Mouse (Mus musculus) heart, adult 11 months (tissue): ENCODE results near the gene Ppm1d.

Source experiments
- DNase-seq: peaks from one replicate; pipeline ENCODE4 v3.0.0; 2022

Ppm1d gene

GRCm38 (mm10) chr11:85310713-85311574 lies at the start of gene Ppm1d:
Gene Ppm1d (plus strand): TSS chr11:85311244.
- peak; percentile 100 for DNase-seq

GRCm38 (mm10) chr11:85264635-85265034 lies 46.4 kb upstream of the Ppm1d start:
- no peak for DNase-seq

- DNase-seq = no peak
Observed at GRCm38 (mm10) chr11:85267393-85267792, 43.7 kb upstream of the Ppm1d start.

- DNase-seq = no peak
Observed at GRCm38 (mm10) chr11:85270631-85271030, 40.4 kb upstream of the Ppm1d start.

GRCm38 (mm10) chr11:85273299-85273698 lies 37.7 kb upstream of the Ppm1d start:
- DNase-seq = no peak

DNA sequence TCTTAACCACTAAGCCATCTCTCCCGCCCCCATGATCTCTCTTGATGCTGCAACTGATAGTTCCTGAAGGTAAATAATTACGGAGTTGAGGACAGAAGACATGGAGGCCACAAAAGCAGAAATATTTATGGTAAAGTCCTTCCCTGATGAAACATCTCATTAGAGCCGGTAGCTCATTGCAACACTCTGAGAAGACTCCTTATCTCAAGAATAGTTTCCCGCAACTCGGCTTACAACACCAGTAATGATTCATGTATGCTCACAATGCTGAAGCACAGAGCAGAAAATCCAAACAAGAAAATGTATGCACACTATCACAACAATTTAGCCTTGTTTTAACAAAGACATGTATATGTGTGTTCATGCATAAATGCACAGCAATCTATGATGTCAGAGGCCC lies 35.9 kb upstream of the Ppm1d start:
- no peak for DNase-seq

DNA sequence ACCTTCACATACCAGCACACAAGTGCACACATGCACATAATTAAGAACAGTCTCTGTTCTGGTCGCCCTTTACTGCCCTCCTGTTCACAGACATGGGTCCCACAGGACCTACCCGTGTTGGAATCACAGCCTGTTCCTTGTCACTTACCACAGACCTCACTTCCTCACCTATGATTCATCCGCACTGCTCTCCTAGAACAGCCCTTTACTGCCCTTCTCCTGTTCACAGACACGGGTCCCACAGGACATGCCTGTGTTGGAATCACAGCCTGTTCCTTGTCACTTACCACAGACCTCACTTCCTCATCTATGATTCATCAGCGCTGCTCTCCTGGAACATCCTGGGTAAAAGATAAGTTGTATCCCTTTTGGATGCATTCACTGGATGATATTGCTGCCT lies 33.4 kb upstream of the Ppm1d start:
- peak; percentile 92 for DNase-seq

GRCm38 (mm10) chr11:85278175-85278574 lies 32.9 kb upstream of the Ppm1d start:
- DNase-seq = no peak

DNA sequence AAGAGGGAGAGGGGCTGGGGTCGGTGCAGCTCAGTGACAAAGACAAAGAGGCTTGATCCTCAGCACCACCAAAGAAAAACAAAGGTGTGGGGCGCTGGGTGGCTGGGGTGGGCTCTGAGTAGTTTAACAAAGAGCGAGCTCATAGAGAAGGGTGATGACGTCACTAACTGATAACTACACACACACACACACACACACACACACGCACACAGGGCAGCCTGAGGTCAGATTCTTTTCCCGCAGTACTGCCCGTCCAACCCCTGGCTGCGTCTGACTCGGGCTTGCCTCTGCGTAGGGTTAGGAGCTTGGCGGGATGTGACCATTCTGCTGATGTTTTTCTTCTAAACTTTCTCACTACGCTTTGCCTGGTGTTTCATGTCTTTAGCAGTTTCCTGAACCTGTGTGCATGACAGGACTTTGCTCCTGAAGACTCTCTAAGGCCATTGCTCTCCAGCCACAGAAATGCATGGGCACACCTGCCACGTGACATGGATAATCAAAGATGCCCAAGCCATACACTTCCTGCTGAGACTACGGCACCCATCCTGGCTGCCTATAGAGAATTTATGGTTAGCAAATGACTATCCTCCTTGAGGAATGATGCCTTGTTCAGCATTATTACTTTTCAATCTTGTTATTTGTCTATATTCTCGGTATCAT lies 29.7 kb upstream of the Ppm1d start:
- no peak for DNase-seq

GRCm38 (mm10) chr11:85297953-85298352 lies 13.1 kb upstream of the Ppm1d start:
- DNase-seq = no peak

GRCm38 (mm10) chr11:85299880-85300279 lies 11.2 kb upstream of the Ppm1d start:
- DNase-seq = no peak

GRCm38 (mm10) chr11:85301161-85301560 lies 9.9 kb upstream of the Ppm1d start:
- peak; percentile 34 for DNase-seq

DNA sequence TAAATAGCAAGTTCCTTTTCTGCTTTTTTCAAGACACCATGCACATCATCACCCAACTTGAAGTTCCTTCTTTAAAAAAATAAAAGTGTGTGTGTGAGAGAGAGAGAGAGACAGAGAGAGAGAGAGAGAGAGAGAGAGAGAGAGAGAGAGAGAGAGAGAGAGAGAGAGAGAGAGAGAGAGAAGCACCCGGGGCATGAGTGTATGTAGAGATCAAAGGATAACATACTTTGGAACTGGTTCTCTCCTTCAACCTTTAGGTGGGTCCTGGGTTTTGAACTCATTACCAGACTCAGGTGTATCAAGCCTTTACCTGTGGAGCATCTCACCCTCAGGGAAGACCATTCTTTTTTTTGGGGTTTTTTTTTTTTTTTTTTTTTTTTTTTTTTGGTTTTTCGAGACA lies 9.2 kb upstream of the Ppm1d start:
- peak; percentile 7 for DNase-seq

GRCm38 (mm10) chr11:85306577-85307260 lies 4.3 kb upstream of the Ppm1d start:
- DNase-seq = peak; percentile 58

GRCm38 (mm10) chr11:85308799-85309198 lies 2.2 kb upstream of the Ppm1d start:
- peak; percentile 88 for DNase-seq

DNA sequence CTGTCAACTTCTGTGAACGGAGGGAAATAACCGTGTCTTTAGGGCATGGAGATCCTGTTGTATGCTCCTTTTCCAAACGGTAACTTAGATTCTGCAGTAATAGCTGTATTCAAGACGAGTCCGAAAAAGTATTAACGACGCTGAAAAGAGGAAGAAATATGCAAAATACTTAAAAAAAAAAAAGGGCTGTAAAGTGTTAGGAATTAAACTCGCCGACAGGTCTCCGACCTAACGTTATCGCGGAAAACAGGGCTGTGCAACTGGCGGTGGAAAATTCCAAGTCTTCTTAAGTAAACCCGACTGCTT lies 684 bp upstream of the Ppm1d start:
- no peak for DNase-seq

- DNase-seq = peak; percentile 96
Observed at GRCm38 (mm10) chr11:85311645-85312490, 824 bp downstream of the Ppm1d start.

DNA sequence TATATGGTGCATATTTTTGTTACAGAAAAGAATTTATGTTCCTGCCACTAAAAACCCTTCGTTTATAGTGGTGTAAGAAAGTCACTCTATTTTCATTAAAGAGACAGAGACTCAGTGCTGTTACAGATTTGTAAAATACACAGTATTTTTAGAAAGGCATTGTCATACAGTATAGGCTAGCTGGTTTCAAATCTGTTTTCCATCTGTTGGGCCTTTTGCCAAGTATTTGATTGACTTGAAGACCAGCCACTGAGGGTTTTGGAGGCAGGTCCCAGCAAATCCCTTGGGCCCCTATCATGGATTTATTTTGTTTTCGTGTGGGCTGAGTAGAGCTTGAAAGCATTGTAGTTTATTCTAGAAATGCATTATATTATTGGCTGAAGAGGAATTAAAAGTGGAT lies 1.8 kb downstream of the Ppm1d start:
- DNase-seq = peak; percentile 98

- peak; percentile 81 for DNase-seq
Observed at GRCm38 (mm10) chr11:85313361-85313760, 2.3 kb downstream of the Ppm1d start.

GRCm38 (mm10) chr11:85323567-85324330 lies 12.7 kb downstream of the Ppm1d start:
- no peak for DNase-seq

- DNase-seq = peak; percentile 73
Observed at GRCm38 (mm10) chr11:85328717-85329116, 17.7 kb downstream of the Ppm1d start.
